Mouse (Mus musculus) heart, embryonic 15.5 days (tissue): ENCODE results near the gene Peg10. TPM values are rescaled to one million over a fixed set of nuclear protein-coding genes. Genes with fewer than 3 reads are reported as not detected.

ENCODE experiments used
- ATAC-seq: fragments of 200-750 bp; cut with Nextera tagmentation; replicated peaks from 2 replicates; pipeline ENCODE4 v1.8.0; 2017; ENCODE audit warnings: low read depth, moderate TSS enrichment; ENCODE audit not compliant: insufficient number of reproducible peaks, insufficient read depth, low FRiP score
- H3K27ac ChIP-seq: fragments of 300-500 bp; sonication (generic); 2 replicates; pipeline ENCODE4 v1.5.1; 2015; ENCODE audit warnings: mild to moderate bottlenecking, inconsistent platforms
- H3K27me3 ChIP-seq: fragments of 300-500 bp; sonication (generic); 2 replicates; pipeline ENCODE4 v1.6.1; 2015; ENCODE audit warnings: inconsistent platforms
- H3K36me3 ChIP-seq: fragments of 300-500 bp; sonication (generic); 2 replicates; pipeline ENCODE4 v1.6.1; 2015; ENCODE audit warnings: mild to moderate bottlenecking, inconsistent platforms
- H3K4me1 ChIP-seq: fragments of 300-500 bp; sonication (generic); replicated peaks from 2 replicates; pipeline ENCODE4 v1.6.1; 2015; ENCODE audit warnings: inconsistent platforms
- H3K4me2 ChIP-seq: fragments of 300-500 bp; sonication (generic); 2 replicates; pipeline ENCODE4 v1.6.1; 2015; ENCODE audit warnings: inconsistent platforms, mild to moderate bottlenecking, moderate library complexity
- H3K4me3 ChIP-seq: fragments of 300-500 bp; sonication (generic); 2 replicates; pipeline ENCODE4 v1.5.1; 2015; ENCODE audit warnings: mild to moderate bottlenecking, inconsistent platforms
- H3K9ac ChIP-seq: fragments of 300-500 bp; sonication (generic); 2 replicates; pipeline ENCODE4 v1.6.1; 2015; ENCODE audit warnings: mild to moderate bottlenecking, inconsistent platforms
- H3K9me3 ChIP-seq: fragments of 300-500 bp; sonication (generic); replicated peaks from 2 replicates; pipeline ENCODE4 v1.6.1; 2016; ENCODE audit warnings: inconsistent platforms
- WGBS: fragments of 180-500 bp; shearing (Covaris S2); methylation state at CpG from one replicate; pipeline ENCODE4 v1.1.7; 2015; ENCODE audit warnings: mixed read lengths; 5-methylcytosine and 5-hydroxymethylcytosine counted together
- polyA plus RNA-seq: library from polyadenylated mRNA; unstranded; fragments of >200 nt; fragmentation: Nextera tagmentation; extraction: Ambion mirVana; gene quantifications from 2 replicates; pipeline ENCODE4 v1.2.1, GENCODE M21; 2015

Peg10 gene
- polyA plus RNA-seq, 1 experiment from 2014 or later: 1.3 TPM

DNA sequence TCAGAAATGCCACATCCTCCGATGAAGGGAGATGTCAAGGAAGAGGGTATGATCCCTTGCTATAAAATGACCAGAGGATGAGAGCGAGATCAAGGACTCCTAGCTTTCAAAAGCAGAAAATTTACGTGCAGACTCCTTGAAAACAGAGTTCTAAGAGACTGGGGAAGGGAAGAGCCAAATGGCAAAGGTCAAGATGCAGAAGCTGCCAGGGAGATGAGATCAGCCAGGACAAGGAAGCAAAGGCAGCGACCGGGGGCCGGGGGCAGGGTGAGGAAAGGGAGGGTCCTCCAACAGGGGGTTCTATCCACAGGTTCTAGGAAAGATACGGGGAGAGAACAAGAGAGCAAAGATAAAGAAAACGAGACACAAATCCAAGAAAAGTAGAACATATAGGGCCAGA lies 15.4 kb upstream of the Peg10 start:
- peaks cover 9% of the 10 kb centered on the region for H3K4me1 ChIP-seq
- WGBS: 45% methylated on average over 8 of the region's 8 CpGs
- H3K9ac ChIP-seq: no peak overlapping the region
- no peak overlapping the region for H3K4me3 ChIP-seq
- H3K9me3 ChIP-seq: no peaks in the 10 kb centered on the region
- H3K36me3 ChIP-seq: no peaks in the 10 kb centered on the region
- no peak overlapping the region for H3K27ac ChIP-seq
- no peaks in the 10 kb centered on the region for H3K27me3 ChIP-seq
- H3K4me2 ChIP-seq: no peak overlapping the region
- ATAC-seq: no peak

- 0 out of 2 replicates have a peak, but pooled peaks have one; percentile 53 for ATAC-seq
- Histone ChIP-seq H3K27ac (peak overlapping the region; percentile 18; the same call in 1 of the 2 replicates), H3K4me3 (no peak overlapping the region), H3K9ac (no peak overlapping the region), H3K9me3 (no peaks in the 10 kb centered on the region), H3K27me3 (0 out of 2 replicates have a peak, but pooled peaks cover 2% of the 10 kb centered on the region), H3K4me1 (peaks cover 16% of the 10 kb centered on the region), H3K4me2 (no peak overlapping the region), H3K36me3 (no peaks in the 10 kb centered on the region)
- WGBS: 43% methylated on average over 8 of the region's 8 CpGs
These were observed 13.9 kb upstream of the Peg10 start for GRCm38 (mm10) chr6:4733208-4733607.

- Histone ChIP-seq H3K9ac (no peak overlapping the region), H3K4me3 (no peak overlapping the region), H3K4me2 (no peak overlapping the region), H3K4me1 (peaks cover 39% of the 10 kb centered on the region), H3K27ac (no peak overlapping the region), H3K27me3 (0 out of 2 replicates have a peak, but pooled peaks cover 8% of the 10 kb centered on the region), H3K36me3 (no peaks in the 10 kb centered on the region), H3K9me3 (no peaks in the 10 kb centered on the region)
- WGBS: 70% methylated on average over 9 of the region's 9 CpGs
- no peak for ATAC-seq
These were observed 10.7 kb upstream of the Peg10 start for GRCm38 (mm10) chr6:4736372-4736771.

DNA sequence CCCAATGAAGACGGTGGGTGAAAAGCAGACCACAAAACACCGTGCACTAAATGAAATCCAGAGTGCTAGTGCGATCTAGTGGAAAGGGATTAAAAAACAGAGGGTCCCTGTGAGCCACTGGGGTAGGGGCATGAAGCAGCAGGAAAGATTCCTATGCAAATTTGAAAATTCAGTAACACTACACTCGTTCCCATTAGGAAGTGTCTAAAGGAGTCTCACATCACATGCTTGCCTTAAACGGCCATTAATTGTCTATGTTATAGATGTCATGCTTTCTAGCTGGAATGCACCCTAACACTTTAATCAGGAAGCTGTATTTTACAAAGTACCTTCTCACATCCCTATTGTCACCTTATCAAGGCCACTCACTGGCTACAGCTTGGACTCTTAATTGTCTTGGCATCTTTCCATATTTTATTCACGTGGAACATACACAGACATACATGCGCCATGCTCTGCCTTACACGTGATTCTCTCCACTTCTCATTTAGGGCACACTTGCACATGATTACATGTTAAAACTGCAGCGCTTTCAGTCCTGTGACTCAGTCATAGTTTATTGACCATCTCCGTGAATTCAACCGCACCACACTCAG lies 9.0 kb upstream of the Peg10 start:
- H3K9me3 ChIP-seq: no peaks in the 10 kb centered on the region
- H3K27ac ChIP-seq: no peak overlapping the region
- peaks cover 33% of the 10 kb centered on the region for H3K4me1 ChIP-seq
- 47% methylated on average over 11 of the region's 11 CpGs for WGBS
- H3K9ac ChIP-seq: no peak overlapping the region
- H3K27me3 ChIP-seq: 0 out of 2 replicates have a peak, but pooled peaks cover 8% of the 10 kb centered on the region
- no peak for ATAC-seq
- H3K4me3 ChIP-seq: no peak overlapping the region
- H3K4me2 ChIP-seq: 0 out of 2 replicates have a peak overlapping the region, but pooled peaks have one; percentile 19
- no peaks in the 10 kb centered on the region for H3K36me3 ChIP-seq

- Histone ChIP-seq H3K9ac (no peak overlapping the region), H3K36me3 (no peaks in the 10 kb centered on the region), H3K4me2 (no peak overlapping the region), H3K4me3 (no peak overlapping the region), H3K9me3 (no peaks in the 10 kb centered on the region), H3K27me3 (0 out of 2 replicates have a peak, but pooled peaks cover 8% of the 10 kb centered on the region), H3K27ac (no peak overlapping the region), H3K4me1 (peaks cover 32% of the 10 kb centered on the region)
- no peak for ATAC-seq
- 43% methylated on average over 2 of the region's 2 CpGs for WGBS
These were observed 8.4 kb upstream of the Peg10 start for GRCm38 (mm10) chr6:4738717-4739116.

GRCm38 (mm10) chr6:4739522-4740355 lies 7.4 kb upstream of the Peg10 start:
- Histone ChIP-seq H3K4me2 (no peak overlapping the region), H3K9me3 (no peaks in the 10 kb centered on the region)
- WGBS: 38% methylated on average over 13 of the region's 13 CpGs

GRCm38 (mm10) chr6:4740511-4740910 lies 6.6 kb upstream of the Peg10 start:
- 12% methylated on average over 6 of the region's 6 CpGs for WGBS
- no peak overlapping the region for H3K4me2 ChIP-seq
- H3K4me1 ChIP-seq: peaks cover 32% of the 10 kb centered on the region
- 0 out of 2 replicates have a peak, but pooled peaks cover 8% of the 10 kb centered on the region for H3K27me3 ChIP-seq
- H3K9me3 ChIP-seq: no peaks in the 10 kb centered on the region
- H3K9ac ChIP-seq: no peak overlapping the region
- ATAC-seq: no peak
- no peaks in the 10 kb centered on the region for H3K36me3 ChIP-seq
- H3K27ac ChIP-seq: 0 out of 2 replicates have a peak overlapping the region, but pooled peaks have one; percentile 5
- H3K4me3 ChIP-seq: no peak overlapping the region

More at GRCm38 (mm10) chr6:4739522-4740355, 7.4 kb upstream of the Peg10 start:
- Histone ChIP-seq H3K4me1 (peaks cover 32% of the 10 kb centered on the region), H3K4me3 (no peak overlapping the region), H3K27me3 (0 out of 2 replicates have a peak, but pooled peaks cover 8% of the 10 kb centered on the region), H3K9ac (no peak overlapping the region), H3K27ac (no peak overlapping the region), H3K36me3 (no peaks in the 10 kb centered on the region)
- no peak for ATAC-seq

DNA sequence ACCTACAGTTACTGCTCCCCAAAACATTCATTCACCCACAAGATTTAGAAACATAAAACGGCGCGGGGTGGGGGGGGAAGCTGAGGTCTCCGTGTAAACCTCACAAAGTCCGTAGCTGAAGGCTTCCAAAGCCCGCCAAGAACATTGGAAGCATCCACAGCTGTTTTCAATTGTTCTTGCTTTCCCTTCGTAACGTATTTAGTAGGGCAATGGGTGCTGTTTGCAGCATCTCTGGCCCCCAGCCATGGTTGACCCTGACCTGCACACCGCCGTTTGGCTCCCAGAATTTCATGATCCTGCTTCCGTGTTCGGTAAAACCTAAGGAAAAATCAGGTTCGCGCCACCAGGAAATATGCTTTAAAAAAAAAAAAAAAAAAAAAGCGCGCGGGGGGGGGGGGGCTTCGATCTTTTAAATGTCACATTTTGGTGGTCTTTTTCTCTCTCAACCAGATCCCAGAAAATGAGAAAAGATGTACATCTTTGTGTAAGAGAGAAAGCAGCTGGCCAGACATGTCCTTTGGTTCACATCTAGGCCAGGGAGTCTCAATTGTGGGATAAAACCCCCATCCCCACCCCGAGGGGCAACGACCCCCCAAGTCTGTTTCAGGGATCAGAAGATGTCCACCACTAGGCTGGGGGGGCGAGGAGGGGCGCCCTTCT lies 940 bp upstream of the Peg10 start:
- ATAC-seq: no peak
- H3K4me3 ChIP-seq: peak overlapping the region; percentile 60
- H3K4me2 ChIP-seq: peak overlapping the region; percentile 84
- H3K9ac ChIP-seq: peak overlapping the region; percentile 66
- WGBS: 55% methylated on average over 22 of the region's 22 CpGs
- H3K27me3 ChIP-seq: no peaks in the 10 kb centered on the region
- peaks cover 1% of the 10 kb centered on the region; the same call in 1 of the 2 replicates for H3K4me1 ChIP-seq
- H3K36me3 ChIP-seq: no peaks in the 10 kb centered on the region
- H3K9me3 ChIP-seq: peaks cover 4% of the 10 kb centered on the region; the same call in 1 of the 2 replicates
- H3K27ac ChIP-seq: peak overlapping the region; percentile 78

- no peak for ATAC-seq
- peak overlapping the region; percentile 47 for H3K27ac ChIP-seq
- peak overlapping the region; percentile 60 for H3K4me3 ChIP-seq
- peaks cover 4% of the 10 kb centered on the region; the same call in 1 of the 2 replicates for H3K9me3 ChIP-seq
- H3K27me3 ChIP-seq: no peaks in the 10 kb centered on the region
- 49% methylated on average over 71 of the region's 71 CpGs for WGBS
- no peaks in the 10 kb centered on the region for H3K4me1 ChIP-seq
- H3K4me2 ChIP-seq: peak overlapping the region; percentile 84
- H3K36me3 ChIP-seq: no peaks in the 10 kb centered on the region
- peak overlapping the region; percentile 40; the same call in 1 of the 2 replicates for H3K9ac ChIP-seq
These were observed 785 bp downstream of the Peg10 start for GRCm38 (mm10) chr6:4747677-4748505.

- ATAC-seq: 0 out of 2 replicates have a peak, but pooled peaks have one; percentile 1
- H3K4me3 ChIP-seq: peak overlapping the region; percentile 60
- 46% methylated on average over 15 of the region's 15 CpGs for WGBS
- no peaks in the 10 kb centered on the region for H3K36me3 ChIP-seq
- no peaks in the 10 kb centered on the region for H3K4me1 ChIP-seq
- no peaks in the 10 kb centered on the region for H3K27me3 ChIP-seq
- H3K9me3 ChIP-seq: peaks cover 4% of the 10 kb centered on the region; the same call in 1 of the 2 replicates
- no peak overlapping the region for H3K9ac ChIP-seq
- H3K4me2 ChIP-seq: peak overlapping the region; percentile 84
- H3K27ac ChIP-seq: peak overlapping the region; percentile 30
These were observed 1.4 kb downstream of the Peg10 start for GRCm38 (mm10) chr6:4748506-4748961.
